Mouse (Mus musculus): ENCODE measurements around the gene Egfl7.

Gene Egfl7

GRCm38 (mm10) chr2:26615459-26616124, 35.8 kb downstream of the Egfl7 start:
- no peak for DNase-seq

GRCm38 (mm10) chr2:26617331-26617730, 37.5 kb downstream of the Egfl7 start:
- DNase-seq: no peak

- no peak for DNase-seq
These were observed 38.1 kb downstream of the Egfl7 start for GRCm38 (mm10) chr2:26617928-26618327.

GRCm38 (mm10) chr2:26621246-26621645, 41.4 kb downstream of the Egfl7 start:
- no peak for DNase-seq

- DNase-seq: no peak
These were observed 43.2 kb downstream of the Egfl7 start for GRCm38 (mm10) chr2:26622984-26623383.

GRCm38 (mm10) chr2:26625419-26625818, 45.6 kb downstream of the Egfl7 start:
- DNase-seq: no peak

GRCm38 (mm10) chr2:26626081-26626480, 46.3 kb downstream of the Egfl7 start:
- DNase-seq: peak; percentile 42 to 65

- peak; percentile 61 to 69 for DNase-seq
These were observed 48.3 kb downstream of the Egfl7 start, which contains the start of gene Fam69b for GRCm38 (mm10) chr2:26627921-26628739. Gene Fam69b (plus strand): TSS chr2:26628457.

- no peak for DNase-seq
These were observed 49.1 kb downstream of the Egfl7 start for GRCm38 (mm10) chr2:26628792-26629437.

- no peak for DNase-seq
These were observed 53.0 kb downstream of the Egfl7 start for GRCm38 (mm10) chr2:26632541-26633395.

- DNase-seq: no peak
These were observed 54.2 kb downstream of the Egfl7 start for GRCm38 (mm10) chr2:26633953-26634530.

GRCm38 (mm10) chr2:26634629-26635488, 55.0 kb downstream of the Egfl7 start:
- DNase-seq: no peak

- no peak for DNase-seq
These were observed 55.9 kb downstream of the Egfl7 start for GRCm38 (mm10) chr2:26635489-26636324.

GRCm38 (mm10) chr2:26636325-26636635, 56.5 kb downstream of the Egfl7 start:
- DNase-seq: no peak

- DNase-seq: no peak
These were observed 57.6 kb downstream of the Egfl7 start for GRCm38 (mm10) chr2:26637316-26637932.

GRCm38 (mm10) chr2:26638039-26638438, 58.2 kb downstream of the Egfl7 start:
- no peak for DNase-seq

- no peak for DNase-seq
These were observed 58.8 kb downstream of the Egfl7 start for GRCm38 (mm10) chr2:26638572-26638971.

GRCm38 (mm10) chr2:26639083-26639482, 59.3 kb downstream of the Egfl7 start:
- peak; percentile 61 to 75 for DNase-seq

GRCm38 (mm10) chr2:26639838-26640830, 60.3 kb downstream of the Egfl7 start:
- peak; percentile 94 to 95 for DNase-seq
